Mouse (Mus musculus): Measurements from ENCODE around the gene Pcnx3.
A peak's percentile ranks its signal among the peaks of the same experiment; 100 is the strongest.

Gene Pcnx3

GRCm38 (mm10) chr19:5688200-5689087 is at the start of gene Pcnx3, which contains the start of gene Map3k11:
TSS of gene Pcnx3 (minus strand) at chr19:5688908.
TSS of gene Map3k11 (plus strand) at chr19:5688742.
- peak; percentile 99 for DNase-seq

GRCm38 (mm10) chr19:5734325-5734724 is 45.6 kb upstream of the Pcnx3 start:
- no peak for DNase-seq

GRCm38 (mm10) chr19:5731264-5731978 is 42.7 kb upstream of the Pcnx3 start:
- DNase-seq: peak; percentile 93 to 96

- no peak for DNase-seq
These were observed 41.8 kb upstream of the Pcnx3 start for GRCm38 (mm10) chr19:5730314-5731186.

GRCm38 (mm10) chr19:5729444-5729815 is 40.7 kb upstream of the Pcnx3 start, which contains the start of gene Fam89b:
TSS of gene Fam89b (minus strand) at chr19:5729653.
- peak; percentile 84 to 91 for DNase-seq

- DNase-seq: peak in 1 of 2 experiments; percentile 52
These were observed 40.1 kb upstream of the Pcnx3 start for GRCm38 (mm10) chr19:5728631-5729443.

- peak; percentile 71 to 90 for DNase-seq
These were observed 39.0 kb upstream of the Pcnx3 start for GRCm38 (mm10) chr19:5727701-5728100.

- DNase-seq: no peak
These were observed 38.4 kb upstream of the Pcnx3 start for GRCm38 (mm10) chr19:5726961-5727578.

GRCm38 (mm10) chr19:5725767-5726515 is 37.2 kb upstream of the Pcnx3 start, which contains the start of gene Ehbp1l1:
TSS of gene Ehbp1l1 (minus strand) at chr19:5726317.
- DNase-seq: peak in 1 of 2 experiments; percentile 55

GRCm38 (mm10) chr19:5725029-5725707 is 36.5 kb upstream of the Pcnx3 start:
- peak in 1 of 2 experiments; percentile 35 for DNase-seq

- DNase-seq: peak; percentile 69 to 77
These were observed 35.8 kb upstream of the Pcnx3 start for GRCm38 (mm10) chr19:5724549-5724941.

GRCm38 (mm10) chr19:5723934-5724548 is 35.3 kb upstream of the Pcnx3 start:
- no peak for DNase-seq

- DNase-seq: no peak
These were observed 34.2 kb upstream of the Pcnx3 start for GRCm38 (mm10) chr19:5722848-5723425.

GRCm38 (mm10) chr19:5721233-5721632 is 32.5 kb upstream of the Pcnx3 start:
- no peak for DNase-seq

- DNase-seq: no peak
These were observed 28.2 kb upstream of the Pcnx3 start for GRCm38 (mm10) chr19:5716955-5717354.

GRCm38 (mm10) chr19:5715793-5716688 is 27.3 kb upstream of the Pcnx3 start:
- DNase-seq: peak in 1 of 2 experiments; percentile 39

GRCm38 (mm10) chr19:5713730-5714129 is 25.0 kb upstream of the Pcnx3 start:
- DNase-seq: peak; percentile 66 to 80

- no peak for DNase-seq
These were observed 24.5 kb upstream of the Pcnx3 start for GRCm38 (mm10) chr19:5713255-5713654.
